ENCODE assay signal across 19 mouse cellular contexts in genomic region chr11:77937649-77938410, GRCm38 (mm10). TPM values are rescaled to one million over a fixed set of nuclear protein-coding genes. Genes with fewer than 3 reads are reported as not detected.
"Had no signal": no experiment of that assay in that cellular context is flagged by ENCODE, and none has a peak within 500 bp of the region (broad histone marks: within the 10 kb centered on the region; RNA-seq: fewer than 3 reads in every experiment).

No protein-coding gene starts in this region.

- H3K4me1 ChIP-seq: liver, embryonic 13.5 days; lung, embryonic 15.5 days; megakaryocyte, embryonic 14.5 days; stomach, embryonic 15.5 days had no signal

- H3K4me2 ChIP-seq: limb, embryonic 12.5 days; liver, embryonic 13.5 days; lung, embryonic 15.5 days; midbrain, embryonic 12.5 days; stomach, embryonic 15.5 days had no signal

- H3K36me3 ChIP-seq: limb, embryonic 12.5 days; liver, embryonic 13.5 days; lung, embryonic 15.5 days; midbrain, embryonic 12.5 days; stomach, embryonic 15.5 days had no signal

- ATAC-seq: liver, postnatal 0 days; midbrain, embryonic 16.5 days had no signal

- H3K4me3 ChIP-seq: left cerebral cortex, adult 2 months; limb, embryonic 12.5 days; liver, embryonic 13.5 days; lung, embryonic 15.5 days; megakaryocyte, embryonic 14.5 days; midbrain, embryonic 12.5 days; stomach, embryonic 15.5 days had no signal

- H3K27ac ChIP-seq: left cerebral cortex, adult 2 months; limb, embryonic 12.5 days; liver, embryonic 13.5 days; lung, embryonic 15.5 days; macrophage; midbrain, embryonic 12.5 days; stomach, embryonic 15.5 days had no signal

- H3K9ac ChIP-seq: limb, embryonic 12.5 days; liver, embryonic 13.5 days; liver, postnatal 0 days; lung, embryonic 15.5 days; midbrain, embryonic 12.5 days; stomach, embryonic 15.5 days had no signal

- DNase-seq: kidney, adult 8-10 months; kidney, postnatal 25 days; liver; liver, embryonic 13.5 days; liver, postnatal 0 days; lung, postnatal 14 days; right cerebral cortex, postnatal 14 days; thymus, adult 2 months; thymus, postnatal 36 days had no signal

- H3K9me3 ChIP-seq: limb, embryonic 12.5 days; liver, embryonic 13.5 days; lung, embryonic 15.5 days; megakaryocyte, embryonic 14.5 days; midbrain, embryonic 12.5 days; stomach, embryonic 15.5 days had no signal

RNA-seq across cellular contexts. Expression of gene Sez6, which starts 7.2 kb away (rescaled TPM):
- total RNA-seq: neutrophil, adult 5-6 weeks had no signal
- polyA plus RNA-seq: limb, embryonic 12.5 days; liver, postnatal 0 days; macrophage; spleen, adult 2 months had no signal

RNA-seq across cellular contexts. Expression of gene Pipox, which starts 43.9 kb away (rescaled TPM):
- total RNA-seq: neutrophil, adult 5-6 weeks had no signal
- polyA plus RNA-seq: macrophage had no signal
